Mouse (Mus musculus) heart, embryonic 13.5 days (tissue): Measurements from ENCODE around the gene Trip6. TPM values are rescaled to one million over a fixed set of nuclear protein-coding genes. Genes with fewer than 3 reads are reported as not detected.

ENCODE experiments used
- ATAC-seq: fragments of 200-750 bp; cut with Nextera tagmentation; 2 replicates; pipeline ENCODE4 v1.8.0; 2017; ENCODE audit warnings: moderate TSS enrichment; ENCODE audit not compliant: insufficient number of reproducible peaks, low FRiP score, low TSS enrichment; ENCODE audit errors: extremely low read depth
- H3K27ac ChIP-seq: fragments of 300-500 bp; sonication (generic); replicated peaks from 2 replicates; pipeline ENCODE4 v1.5.1; 2015; ENCODE audit warnings: moderate library complexity, mild to moderate bottlenecking, inconsistent platforms
- H3K27me3 ChIP-seq: fragments of 300-500 bp; sonication (generic); replicated peaks from 2 replicates; pipeline ENCODE4 v1.6.1; 2015; ENCODE audit warnings: mild to moderate bottlenecking, inconsistent platforms
- H3K36me3 ChIP-seq: fragments of 300-500 bp; sonication (generic); 2 replicates; pipeline ENCODE4 v1.6.1; 2015; ENCODE audit warnings: mild to moderate bottlenecking, inconsistent platforms
- H3K4me1 ChIP-seq: fragments of 300-500 bp; sonication (generic); 2 replicates; pipeline ENCODE4 v1.6.1; 2015; ENCODE audit warnings: inconsistent platforms
- H3K4me2 ChIP-seq: fragments of 300-500 bp; sonication (generic); 2 replicates; pipeline ENCODE4 v1.6.1; 2015; ENCODE audit warnings: inconsistent platforms, mild to moderate bottlenecking, moderate library complexity
- H3K4me3 ChIP-seq: fragments of 300-500 bp; sonication (generic); 2 replicates; pipeline ENCODE4 v1.5.1; 2015; ENCODE audit warnings: moderate library complexity, mild to moderate bottlenecking, inconsistent platforms
- H3K9ac ChIP-seq: fragments of 300-500 bp; sonication (generic); 2 replicates; pipeline ENCODE4 v1.6.1; 2015; ENCODE audit warnings: inconsistent platforms, mild to moderate bottlenecking, moderate library complexity
- H3K9me3 ChIP-seq: fragments of 300-500 bp; sonication (generic); 2 replicates; pipeline ENCODE4 v1.6.1; 2016; ENCODE audit warnings: inconsistent platforms
- WGBS: fragments of 180-500 bp; shearing (Covaris S2); methylation state at CpG from one replicate; pipeline ENCODE4 v1.1.7; 2015; ENCODE audit warnings: mixed read lengths; 5-methylcytosine and 5-hydroxymethylcytosine counted together
- polyA plus RNA-seq: library from polyadenylated mRNA; unstranded; fragments of >200 nt; fragmentation: Nextera tagmentation; extraction: Ambion mirVana; gene quantifications from 2 replicates; pipeline ENCODE4 v1.2.1, GENCODE M21; 2015

Gene Trip6
- polyA plus RNA-seq, 1 experiment from 2014 or later, result 44.7 TPM

DNA sequence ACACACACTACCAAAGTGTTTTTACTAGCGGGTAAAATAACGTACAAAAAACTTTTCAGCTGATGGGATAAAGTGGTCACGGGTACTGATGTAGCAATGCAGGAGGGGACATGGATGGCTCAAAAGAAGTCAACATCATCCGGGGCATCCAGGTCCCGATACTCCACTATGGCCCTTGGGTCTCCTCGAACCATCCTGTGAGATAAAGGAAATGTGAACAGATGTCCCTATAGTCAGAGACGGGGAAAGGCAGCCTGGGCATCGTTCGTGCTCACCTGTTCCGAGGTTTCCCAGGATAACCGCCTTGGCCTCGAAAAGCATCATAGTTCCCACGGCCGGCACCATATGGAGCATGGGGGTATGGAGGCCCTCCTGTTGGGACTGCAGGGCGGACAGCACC, 18.5 kb downstream of the Trip6 start:
- peaks cover 57% of the 10 kb centered on the region for H3K36me3 ChIP-seq
- peaks cover 28% of the 10 kb centered on the region for H3K4me1 ChIP-seq
- H3K4me2 ChIP-seq, result peak overlapping the region; percentile 100; the same call in 1 of the 2 replicates
- H3K27me3 ChIP-seq, result peaks cover 19% of the 10 kb centered on the region
- no peak overlapping the region; the same call in 1 of the 2 replicates for H3K9ac ChIP-seq
- H3K4me3 ChIP-seq, result no peak overlapping the region
- 90% methylated on average over 15 of the region's 15 CpGs for WGBS
- H3K27ac ChIP-seq, result no peak overlapping the region
- no peak for ATAC-seq
- H3K9me3 ChIP-seq, result no peaks in the 10 kb centered on the region

DNA sequence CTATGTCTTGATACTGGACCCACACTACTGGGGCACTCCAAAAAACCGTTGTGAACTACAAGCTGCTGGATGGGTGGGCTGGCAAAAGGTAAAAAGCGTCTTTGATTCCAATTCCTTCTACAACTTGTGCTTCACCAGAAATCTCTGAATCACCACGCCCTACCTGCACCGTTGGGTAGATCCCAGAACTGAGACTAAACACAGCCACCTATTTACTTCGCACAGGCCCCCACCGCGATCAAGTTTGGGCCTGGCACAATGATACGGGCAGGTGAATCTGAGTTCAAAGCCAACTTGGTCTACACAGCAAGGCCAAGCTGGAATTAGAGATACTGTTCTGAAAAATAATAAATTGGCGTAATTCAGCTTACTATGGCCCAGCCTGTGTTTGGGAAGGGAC, 18.9 kb downstream of the Trip6 start:
- Histone ChIP-seq H3K27me3 (peaks cover 24% of the 10 kb centered on the region), H3K4me3 (peak overlapping the region; percentile 70), H3K4me2 (peak overlapping the region; percentile 100), H3K36me3 (peaks cover 53% of the 10 kb centered on the region), H3K4me1 (peaks cover 32% of the 10 kb centered on the region), H3K9ac (peak overlapping the region; percentile 88), H3K27ac (peak overlapping the region; percentile 94; the same call in 1 of the 2 replicates), H3K9me3 (no peaks in the 10 kb centered on the region)
- WGBS, result 76% methylated on average over 9 of the region's 9 CpGs
- no peak for ATAC-seq

DNA sequence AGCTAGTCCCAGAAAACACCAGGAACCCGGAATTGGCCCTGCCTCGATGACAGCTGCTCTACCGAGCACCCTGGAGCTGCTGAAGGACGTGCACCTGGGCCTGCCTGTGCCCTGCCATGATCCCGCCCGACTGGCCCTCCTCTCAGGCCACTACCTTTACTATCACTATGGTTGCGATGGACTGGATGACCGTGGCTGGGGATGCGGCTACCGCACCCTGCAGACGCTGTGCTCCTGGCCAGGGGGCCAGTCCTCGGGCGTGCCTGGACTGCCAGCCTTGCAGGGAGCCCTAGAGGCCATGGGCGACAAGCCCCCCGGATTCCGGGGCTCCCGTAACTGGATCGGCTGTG, 19.5 kb downstream of the Trip6 start:
- Histone ChIP-seq H3K36me3 (peaks cover 47% of the 10 kb centered on the region), H3K9me3 (no peaks in the 10 kb centered on the region), H3K4me2 (peak overlapping the region; percentile 100), H3K27me3 (peaks cover 29% of the 10 kb centered on the region), H3K9ac (peak overlapping the region; percentile 88), H3K4me1 (peaks cover 37% of the 10 kb centered on the region), H3K27ac (peak overlapping the region; percentile 94), H3K4me3 (peak overlapping the region; percentile 70)
- 6% methylated on average over 18 of the region's 18 CpGs for WGBS
- ATAC-seq, result 0 out of 2 replicates have a peak, but pooled peaks have one; percentile 16

DNA sequence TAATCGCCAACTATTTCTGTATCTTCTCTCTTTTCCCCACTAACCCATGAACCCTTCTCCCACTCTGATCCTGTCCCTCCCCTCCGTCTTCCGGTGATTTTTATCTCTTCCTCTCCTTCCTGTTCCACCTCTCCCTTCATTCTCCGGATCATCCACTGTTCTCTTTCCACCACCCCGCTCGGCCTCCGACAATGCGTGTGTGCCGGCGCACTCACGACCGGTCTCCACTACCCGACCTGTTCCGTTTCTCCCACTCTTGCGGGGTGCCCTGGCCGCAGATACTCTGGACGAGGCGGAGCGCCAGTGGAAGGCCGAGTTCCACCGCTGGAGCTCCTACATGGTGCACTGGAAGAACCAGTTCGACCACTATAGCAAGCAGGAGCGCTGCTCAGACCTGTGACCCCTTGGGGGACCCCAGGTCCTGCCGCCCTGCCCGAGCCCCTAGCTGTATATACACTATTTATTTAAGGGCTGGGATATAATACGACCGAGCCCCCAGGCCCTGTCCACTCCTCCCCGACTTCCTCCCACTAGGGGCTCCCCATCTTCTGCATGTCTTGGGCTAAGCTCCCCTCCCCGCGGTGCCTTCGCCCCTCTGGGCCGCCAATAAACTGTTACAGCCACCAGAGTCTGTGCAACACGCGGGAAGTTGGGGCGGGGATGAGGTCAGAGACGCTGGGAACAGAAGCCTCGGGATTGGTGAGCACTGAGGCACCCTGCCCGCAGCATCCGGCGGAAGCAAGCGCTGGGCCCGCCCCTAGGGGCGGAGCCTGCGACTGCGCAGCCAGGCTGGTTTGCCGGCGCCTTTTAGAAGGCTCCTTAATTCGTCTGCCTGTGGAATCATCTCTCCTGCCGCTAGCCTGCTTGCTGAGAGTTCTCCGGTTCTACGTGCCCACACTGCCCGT, 20.1 kb downstream of the Trip6 start, which contains the start of gene Ufsp1:
TSS of gene Ufsp1 (plus strand) at position 791 of the 905 bp plus-strand sequence.
- H3K9me3 ChIP-seq, result no peaks in the 10 kb centered on the region
- peaks cover 44% of the 10 kb centered on the region for H3K4me1 ChIP-seq
- WGBS, result under 1% methylated on average over 52 of the region's 52 CpGs
- peak; percentile 88 for ATAC-seq
- peak within 1 kb of the TSS; percentile 94 for H3K27ac ChIP-seq
- peak within 1 kb of the TSS; percentile 94 for H3K9ac ChIP-seq
- H3K27me3 ChIP-seq, result peaks cover 36% of the 10 kb centered on the region
- H3K4me2 ChIP-seq, result peak within 1 kb of the TSS; percentile 100
- peaks cover 41% of the 10 kb centered on the region for H3K36me3 ChIP-seq
- peak within 1 kb of the TSS; percentile 70 for H3K4me3 ChIP-seq

DNA sequence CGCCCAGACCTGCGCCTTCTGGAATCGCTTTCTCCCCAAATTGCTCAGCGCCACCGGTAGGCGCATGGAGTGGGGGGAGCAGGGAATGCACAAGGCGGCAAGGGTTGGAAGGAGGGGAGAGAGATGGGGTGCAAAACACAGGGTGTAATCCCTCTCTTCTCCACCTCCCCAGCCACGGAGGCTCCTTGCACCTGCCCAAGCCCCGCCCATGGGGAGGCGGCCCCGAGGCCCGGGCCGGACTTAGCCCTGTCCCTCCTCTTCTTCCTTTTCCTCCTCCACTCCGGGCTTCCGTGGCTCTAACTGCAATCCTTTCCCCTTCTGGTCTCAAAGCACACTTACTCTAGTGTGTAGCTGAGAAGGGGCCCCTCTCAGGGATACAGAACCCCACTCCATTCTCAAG, 20.9 kb downstream of the Trip6 start:
- 0% methylated on average over 14 of the region's 15 CpGs for WGBS
- Histone ChIP-seq H3K27ac (peak overlapping the region; percentile 94), H3K4me3 (peak overlapping the region; percentile 70), H3K9me3 (no peaks in the 10 kb centered on the region), H3K36me3 (peaks cover 33% of the 10 kb centered on the region), H3K4me1 (peaks cover 51% of the 10 kb centered on the region), H3K27me3 (peaks cover 42% of the 10 kb centered on the region), H3K9ac (peak overlapping the region; percentile 94), H3K4me2 (peak overlapping the region; percentile 100)
- peak; percentile 44; the same call in 1 of the 2 replicates for ATAC-seq

DNA sequence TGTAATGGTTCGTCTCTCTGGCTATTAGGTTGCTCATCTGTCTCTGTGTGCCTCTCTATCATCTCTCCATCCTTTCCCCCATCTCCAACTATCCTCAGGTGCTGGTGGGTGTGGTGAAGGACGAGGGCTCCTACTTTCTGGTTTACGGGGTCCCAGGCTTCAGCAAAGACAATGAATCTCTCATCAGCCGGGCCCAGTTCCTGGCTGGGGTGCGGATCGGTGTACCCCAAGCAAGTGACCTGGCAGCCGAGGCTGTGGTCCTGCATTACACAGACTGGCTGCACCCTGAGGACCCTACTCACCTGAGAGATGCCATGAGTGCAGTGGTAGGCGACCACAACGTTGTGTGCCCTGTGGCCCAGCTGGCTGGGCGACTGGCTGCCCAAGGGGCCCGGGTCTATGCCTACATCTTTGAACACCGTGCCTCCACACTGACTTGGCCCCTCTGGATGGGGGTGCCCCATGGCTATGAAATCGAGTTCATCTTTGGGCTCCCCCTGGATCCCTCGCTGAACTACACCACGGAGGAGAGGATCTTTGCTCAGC, 22.8 kb downstream of the Trip6 start:
- no peak overlapping the region for H3K9ac ChIP-seq
- H3K27ac ChIP-seq, result no peak overlapping the region
- ATAC-seq, result no peak
- peaks cover 55% of the 10 kb centered on the region for H3K27me3 ChIP-seq
- peak overlapping the region; percentile 17; the same call in 1 of the 2 replicates for H3K4me3 ChIP-seq
- H3K4me1 ChIP-seq, result peaks cover 66% of the 10 kb centered on the region
- 74% methylated on average over 15 of the region's 15 CpGs for WGBS
- H3K9me3 ChIP-seq, result no peaks in the 10 kb centered on the region
- H3K4me2 ChIP-seq, result peak overlapping the region; percentile 100
- H3K36me3 ChIP-seq, result peaks cover 15% of the 10 kb centered on the region

DNA sequence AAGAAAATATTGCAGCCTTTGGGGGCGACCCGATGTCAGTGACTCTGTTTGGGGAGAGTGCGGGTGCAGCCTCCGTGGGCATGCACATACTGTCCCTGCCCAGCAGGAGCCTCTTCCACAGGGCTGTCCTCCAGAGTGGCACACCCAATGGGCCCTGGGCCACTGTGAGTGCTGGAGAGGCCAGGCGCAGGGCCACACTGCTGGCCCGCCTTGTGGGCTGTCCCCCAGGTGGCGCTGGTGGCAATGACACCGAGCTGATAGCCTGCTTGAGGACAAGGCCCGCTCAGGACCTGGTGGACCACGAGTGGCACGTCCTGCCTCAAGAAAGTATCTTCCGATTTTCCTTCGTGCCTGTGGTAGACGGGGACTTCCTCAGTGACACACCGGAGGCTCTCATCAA, 23.5 kb downstream of the Trip6 start:
- Histone ChIP-seq H3K4me3 (peak overlapping the region; percentile 57), H3K9ac (no peak overlapping the region; the same call in 1 of the 2 replicates), H3K4me2 (peak overlapping the region; percentile 100), H3K27me3 (peaks cover 55% of the 10 kb centered on the region), H3K4me1 (peaks cover 64% of the 10 kb centered on the region), H3K36me3 (peaks cover 7% of the 10 kb centered on the region), H3K9me3 (no peaks in the 10 kb centered on the region), H3K27ac (peak overlapping the region; percentile 66; the same call in 1 of the 2 replicates)
- ATAC-seq, result no peak
- WGBS, result 19% methylated on average over 15 of the region's 15 CpGs

DNA sequence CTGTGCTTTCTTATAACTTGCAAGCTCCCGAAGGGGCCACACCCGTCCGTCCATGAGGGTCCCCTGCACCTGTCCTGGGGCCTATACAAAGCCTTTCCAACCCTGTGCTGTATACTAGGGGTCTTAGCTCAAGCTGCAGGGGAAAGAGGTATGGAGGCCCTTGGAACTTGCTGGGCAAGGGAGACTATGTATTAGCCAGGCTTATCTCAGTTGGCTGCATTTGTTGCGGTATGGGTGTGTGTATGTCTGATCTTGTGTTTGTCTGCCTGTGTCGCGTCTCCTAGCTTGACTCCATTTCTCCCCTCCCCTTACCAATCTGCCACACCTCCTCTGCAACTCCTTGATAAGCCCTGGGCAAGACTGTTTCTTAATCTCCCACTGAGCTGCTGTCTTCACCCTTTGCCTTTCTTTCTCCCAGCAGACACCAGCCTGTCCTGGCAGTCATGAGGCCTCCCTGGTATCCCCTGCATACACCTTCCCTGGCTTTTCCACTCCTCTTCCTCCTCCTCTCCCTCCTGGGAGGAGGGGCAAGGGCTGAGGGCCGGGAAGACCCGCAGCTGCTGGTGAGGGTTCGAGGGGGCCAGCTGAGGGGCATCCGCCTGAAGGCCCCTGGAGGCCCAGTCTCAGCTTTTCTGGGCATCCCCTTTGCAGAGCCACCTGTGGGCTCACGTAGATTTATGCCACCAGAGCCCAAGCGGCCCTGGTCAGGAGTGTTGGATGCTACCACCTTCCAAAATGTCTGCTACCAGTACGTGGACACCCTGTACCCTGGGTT, 24.4 kb downstream of the Trip6 start:
- Histone ChIP-seq H3K4me3 (peak overlapping the region; percentile 57), H3K4me2 (peak overlapping the region; percentile 100), H3K9me3 (no peaks in the 10 kb centered on the region), H3K36me3 (no peaks in the 10 kb centered on the region), H3K27ac (peak overlapping the region; percentile 66), H3K27me3 (peaks cover 55% of the 10 kb centered on the region), H3K4me1 (peaks cover 55% of the 10 kb centered on the region), H3K9ac (peak overlapping the region; percentile 79)
- WGBS, result 46% methylated on average over 13 of the region's 13 CpGs
- ATAC-seq, result no peak

DNA sequence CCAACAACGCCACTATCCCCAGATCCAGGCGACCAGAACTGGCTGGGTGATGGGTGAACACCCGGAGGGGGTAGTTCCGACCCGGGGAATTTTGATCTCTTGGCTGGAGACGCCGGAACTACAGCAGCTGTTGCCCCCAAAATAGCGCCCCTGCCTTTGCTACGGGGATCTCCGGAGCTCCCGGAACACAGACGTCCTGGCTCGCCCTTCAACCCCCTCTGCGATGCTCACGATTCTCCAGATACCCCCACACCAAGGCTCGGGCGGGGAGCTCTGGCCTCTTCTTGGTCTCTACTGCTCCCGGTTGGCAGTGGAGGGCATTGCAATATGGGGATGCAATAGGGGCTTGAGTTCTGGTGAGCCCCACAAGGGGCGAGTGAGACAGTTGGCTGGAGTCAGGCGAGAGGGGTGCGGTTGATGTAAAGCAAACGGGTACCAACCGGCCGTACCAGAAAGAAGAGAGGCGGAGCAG, 25.2 kb downstream of the Trip6 start:
- H3K4me1 ChIP-seq, result peaks cover 53% of the 10 kb centered on the region
- peak overlapping the region; percentile 57 for H3K4me3 ChIP-seq
- peak overlapping the region; percentile 79 for H3K9ac ChIP-seq
- peak overlapping the region; percentile 66 for H3K27ac ChIP-seq
- H3K36me3 ChIP-seq, result no peaks in the 10 kb centered on the region
- H3K4me2 ChIP-seq, result peak overlapping the region; percentile 100
- H3K9me3 ChIP-seq, result no peaks in the 10 kb centered on the region
- ATAC-seq, result no peak
- WGBS, result 1% methylated on average over 25 of the region's 25 CpGs
- peaks cover 55% of the 10 kb centered on the region for H3K27me3 ChIP-seq

DNA sequence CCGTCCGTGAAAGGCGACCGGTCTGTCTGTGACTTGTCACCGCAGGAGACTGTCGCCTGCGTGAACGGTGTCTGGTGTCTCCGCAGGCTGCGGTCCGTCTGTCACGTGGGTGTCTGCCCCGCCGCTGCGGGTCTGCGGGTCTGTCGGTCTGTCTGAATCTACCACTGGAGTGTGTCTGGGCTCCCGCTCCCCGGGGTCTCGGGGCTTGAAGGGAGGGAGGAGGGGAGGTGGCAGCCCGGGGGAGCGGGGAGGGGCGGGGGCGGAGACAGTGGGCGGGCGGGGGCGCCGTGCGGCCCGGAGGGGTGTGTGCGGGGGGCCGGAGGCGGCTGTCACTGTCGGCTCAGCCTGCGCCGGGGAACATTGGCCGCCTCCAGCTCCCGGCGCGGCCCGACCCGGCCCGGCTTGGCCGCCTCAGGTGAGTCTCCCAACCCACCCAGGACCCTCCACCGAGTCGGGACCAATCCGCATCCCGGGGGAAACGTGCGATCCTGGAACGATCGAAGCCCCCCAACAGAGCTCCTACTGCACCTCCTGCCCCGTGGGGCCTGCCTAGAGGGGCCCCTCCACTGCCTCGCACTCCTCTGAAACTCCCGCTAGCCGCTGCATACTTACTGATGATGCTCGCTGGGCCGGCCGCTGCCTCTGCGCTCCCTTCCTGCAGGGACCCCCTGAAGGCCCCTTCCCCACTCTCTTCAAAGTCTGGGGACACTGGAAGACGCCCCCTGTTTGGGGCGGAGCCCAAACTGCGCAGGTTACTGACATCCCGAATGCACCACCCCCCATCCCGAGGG, 26.1 kb downstream of the Trip6 start:
- Histone ChIP-seq H3K4me1 (peaks cover 46% of the 10 kb centered on the region), H3K9me3 (no peaks in the 10 kb centered on the region), H3K9ac (peak overlapping the region; percentile 79), H3K4me2 (peak overlapping the region; percentile 100), H3K27ac (peak overlapping the region; percentile 57), H3K36me3 (no peaks in the 10 kb centered on the region), H3K27me3 (peaks cover 61% of the 10 kb centered on the region), H3K4me3 (peak overlapping the region; percentile 57)
- peak; percentile 29 for ATAC-seq
- WGBS, result 1% methylated on average over 63 of the region's 65 CpGs
